Mouse (Mus musculus): ENCODE measurements around the gene Hs3st5. TPM values are rescaled to one million over a fixed set of nuclear protein-coding genes. Genes with fewer than 3 reads are reported as not detected.
"Not testable (repeated sequence)": the region's sequence is repeated elsewhere in the genome, so short reads cannot be mapped to it uniquely, and the experiment has no call there.

The Hs3st5 gene
- polyA plus RNA-seq, 1 experiment from 2014 or later: 1.3 TPM

GRCm38 (mm10) chr10:36572540-36572939 is 65.9 kb downstream of the Hs3st5 start:
- Histone ChIP-seq H3K9me3 (replicated peaks) (no peaks in the 10 kb centered on the region), H3K36me3 (no peaks in the 10 kb centered on the region), H3K4me3 (no peak overlapping the region), H3K4me1 (0 out of 2 replicates have a peak, but pooled peaks cover 4% of the 10 kb centered on the region), H3K27ac (replicated peaks) (no peak overlapping the region), H3K27me3 (ENCODE audit: low read depth, poor library complexity, severe bottlenecking) (no peaks in the 10 kb centered on the region)
- no peak for DNase-seq (ENCODE audit: low spot score)
- WGBS: 73% methylated on average over 3 of the region's 3 CpGs

GRCm38 (mm10) chr10:36578375-36579145 is 71.9 kb downstream of the Hs3st5 start:
- Histone ChIP-seq H3K27ac (replicated peaks) (no peak overlapping the region), H3K27me3 (ENCODE audit: low read depth, poor library complexity, severe bottlenecking) (no peaks in the 10 kb centered on the region), H3K9me3 (replicated peaks) (no peaks in the 10 kb centered on the region), H3K36me3 (no peaks in the 10 kb centered on the region), H3K4me3 (no peak overlapping the region), H3K4me1 (0 out of 2 replicates have a peak, but pooled peaks cover 3% of the 10 kb centered on the region)
- no peak for DNase-seq (ENCODE audit: low spot score)
- WGBS: 72% methylated on average over 4 of the region's 4 CpGs

DNA sequence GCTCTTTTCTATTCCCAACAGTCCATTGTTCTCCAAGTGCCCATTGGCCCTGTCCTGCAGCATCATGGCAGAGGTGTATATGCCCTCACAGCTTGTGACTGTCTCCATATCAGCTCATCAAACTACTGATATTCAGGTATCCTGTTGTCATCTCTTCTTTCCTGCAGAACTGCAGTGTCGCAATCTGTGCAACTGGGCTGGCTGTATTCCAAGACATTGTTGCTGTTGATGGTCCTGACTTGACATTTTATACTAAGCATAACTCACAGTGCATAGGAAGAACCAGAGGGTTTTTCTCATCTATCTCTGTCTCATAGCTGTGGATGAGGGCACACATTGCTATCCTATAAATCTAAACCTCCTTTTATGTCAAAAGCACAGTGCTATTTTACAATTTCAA is 103.8 kb downstream of the Hs3st5 start:
- H3K27ac ChIP-seq (replicated peaks): no peak overlapping the region
- no peaks in the 10 kb centered on the region for H3K27me3 ChIP-seq (ENCODE audit: low read depth, poor library complexity, severe bottlenecking)
- H3K36me3 ChIP-seq: no peaks in the 10 kb centered on the region
- no peak overlapping the region for H3K4me3 ChIP-seq
- WGBS: 93% methylated on average over 1 of the region's 1 CpGs
- 0 out of 2 replicates have a peak, but pooled peaks cover 3% of the 10 kb centered on the region for H3K4me1 ChIP-seq
- no peak for DNase-seq (ENCODE audit: low spot score)
- no peaks in the 10 kb centered on the region for H3K9me3 ChIP-seq (replicated peaks)

- H3K36me3 ChIP-seq; H3K4me1 ChIP-seq; H3K27ac ChIP-seq (replicated peaks); H3K4me3 ChIP-seq; H3K9me3 ChIP-seq (replicated peaks); DNase-seq (ENCODE audit: low spot score); H3K27me3 ChIP-seq (ENCODE audit: low read depth, poor library complexity, severe bottlenecking): not testable (repeated sequence)
- WGBS: 43% methylated on average over 1 of the region's 1 CpGs
Observed at GRCm38 (mm10) chr10:36611415-36611814, 104.8 kb downstream of the Hs3st5 start.

DNA sequence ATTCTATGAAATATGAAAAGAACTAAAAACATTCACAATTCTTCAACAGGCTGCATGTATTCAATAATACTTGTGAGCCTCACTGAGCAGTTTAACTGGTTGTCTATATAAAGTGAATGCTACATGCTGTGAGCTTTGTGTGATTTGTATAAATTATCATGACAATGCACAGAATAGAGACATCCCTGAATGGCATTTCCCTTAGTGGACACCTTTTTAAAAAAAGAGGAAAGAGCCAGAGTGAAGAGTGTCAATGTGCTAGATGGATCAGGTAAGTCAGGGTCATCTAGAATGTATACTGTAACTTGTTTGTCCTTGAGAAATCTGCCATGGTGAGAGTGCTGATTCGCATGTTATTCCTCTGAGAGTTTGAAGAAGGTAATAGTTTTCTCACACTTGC is 116.4 kb downstream of the Hs3st5 start:
- H3K4me3 ChIP-seq: no peak overlapping the region
- WGBS: 83% methylated on average over 1 of the region's 1 CpGs
- DNase-seq (ENCODE audit: low spot score): no peak
- peaks cover 3% of the 10 kb centered on the region; the same call in 1 of the 2 replicates for H3K4me1 ChIP-seq
- no peaks in the 10 kb centered on the region for H3K36me3 ChIP-seq
- H3K27me3 ChIP-seq (ENCODE audit: low read depth, poor library complexity, severe bottlenecking): no peaks in the 10 kb centered on the region
- no peak overlapping the region for H3K27ac ChIP-seq (replicated peaks)
- no peaks in the 10 kb centered on the region for H3K9me3 ChIP-seq (replicated peaks)

GRCm38 (mm10) chr10:36627952-36628351 is 121.3 kb downstream of the Hs3st5 start:
- Histone ChIP-seq H3K4me1 (peaks cover under 1% of the 10 kb centered on the region; the same call in 1 of the 2 replicates), H3K27ac (replicated peaks) (no peak overlapping the region), H3K9me3 (replicated peaks) (no peaks in the 10 kb centered on the region), H3K4me3 (no peak overlapping the region), H3K36me3 (no peaks in the 10 kb centered on the region), H3K27me3 (ENCODE audit: low read depth, poor library complexity, severe bottlenecking) (no peaks in the 10 kb centered on the region)
- WGBS: 93% methylated on average over 4 of the region's 4 CpGs
- DNase-seq (ENCODE audit: low spot score): no peak

DNA sequence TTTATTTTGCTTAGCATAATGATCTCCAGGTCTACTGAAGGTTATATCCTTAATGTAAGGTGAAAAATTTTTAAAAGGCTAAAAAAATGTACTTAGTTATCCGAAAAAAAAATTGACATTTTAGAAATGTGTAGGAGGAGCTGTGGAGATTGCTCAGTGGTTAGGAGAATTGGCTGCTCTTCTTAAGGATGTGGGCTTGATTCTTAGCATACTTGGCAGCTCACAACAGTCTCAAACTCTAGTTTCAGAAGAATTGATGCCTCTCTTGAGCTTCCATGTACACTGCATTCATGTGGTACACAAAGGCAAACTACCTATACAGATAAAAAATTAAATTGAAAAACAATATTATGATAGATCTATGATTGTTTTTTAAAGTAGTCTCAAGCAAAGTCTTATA is 125.1 kb downstream of the Hs3st5 start:
- no peaks in the 10 kb centered on the region for H3K9me3 ChIP-seq (replicated peaks)
- DNase-seq (ENCODE audit: low spot score): no peak
- WGBS: 82% methylated on average over 1 of the region's 1 CpGs
- no peak overlapping the region for H3K27ac ChIP-seq (replicated peaks)
- H3K27me3 ChIP-seq (ENCODE audit: low read depth, poor library complexity, severe bottlenecking): no peaks in the 10 kb centered on the region
- no peaks in the 10 kb centered on the region for H3K36me3 ChIP-seq
- H3K4me1 ChIP-seq: no peaks in the 10 kb centered on the region
- H3K4me3 ChIP-seq: no peak overlapping the region

DNA sequence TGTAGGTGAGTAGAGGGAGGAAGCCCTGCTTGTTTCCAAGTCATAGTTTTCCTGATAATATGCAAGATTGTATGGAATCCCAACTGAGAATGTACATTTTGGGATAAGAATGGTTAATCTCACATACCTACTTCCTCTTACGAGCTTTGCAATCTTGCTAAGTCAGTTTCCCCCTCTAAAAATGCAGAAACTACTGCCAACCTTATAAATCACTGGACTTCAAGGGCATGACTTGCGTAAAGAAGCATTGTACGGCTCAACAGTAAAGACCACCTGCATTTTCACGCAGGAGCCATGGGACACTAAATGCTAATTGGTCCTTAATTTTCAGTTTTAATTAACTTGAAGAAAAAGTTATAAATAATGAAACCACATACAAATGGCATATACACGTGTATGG is 144.0 kb downstream of the Hs3st5 start:
- WGBS: 89% methylated on average over 5 of the region's 5 CpGs

DNA sequence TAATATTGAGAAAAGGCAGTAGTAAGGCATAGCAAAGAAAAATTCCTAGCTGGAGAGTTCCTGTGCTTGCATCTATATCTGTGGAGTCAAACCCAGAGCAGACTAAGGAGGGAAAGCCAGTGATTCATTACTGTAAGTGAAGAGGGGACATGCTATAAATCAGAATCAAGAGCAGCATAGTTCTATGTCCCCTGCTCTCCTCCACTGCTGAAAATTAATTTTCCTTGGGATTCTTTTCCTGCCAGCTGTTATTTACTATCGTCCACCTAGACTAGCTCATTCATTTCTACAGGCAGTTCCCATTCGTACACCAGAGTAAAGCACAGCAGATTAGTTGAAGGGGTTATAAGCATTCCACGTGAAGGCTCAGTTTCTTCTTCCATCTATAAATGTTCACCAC is 207.4 kb downstream of the Hs3st5 start:
- H3K4me1 ChIP-seq: no peaks in the 10 kb centered on the region
- no peak for DNase-seq (ENCODE audit: low spot score)
- 89% methylated on average over 3 of the region's 3 CpGs for WGBS

More for the DNA sequence above, 144.0 kb downstream of the Hs3st5 start:
- Histone ChIP-seq H3K4me3 (no peak overlapping the region), H3K9me3 (replicated peaks) (no peaks in the 10 kb centered on the region), H3K27me3 (ENCODE audit: low read depth, poor library complexity, severe bottlenecking) (no peaks in the 10 kb centered on the region), H3K27ac (replicated peaks) (no peak overlapping the region), H3K4me1 (no peaks in the 10 kb centered on the region), H3K36me3 (no peaks in the 10 kb centered on the region)
- DNase-seq (ENCODE audit: low spot score): no peak

GRCm38 (mm10) chr10:36726239-36726638 is 219.6 kb downstream of the Hs3st5 start:
- DNase-seq (ENCODE audit: low spot score): no peak
- no peaks in the 10 kb centered on the region for H3K36me3 ChIP-seq
- H3K27ac ChIP-seq (replicated peaks): no peak overlapping the region
- H3K9me3 ChIP-seq (replicated peaks): no peaks in the 10 kb centered on the region
- H3K27me3 ChIP-seq (ENCODE audit: low read depth, poor library complexity, severe bottlenecking): no peaks in the 10 kb centered on the region
- H3K4me3 ChIP-seq: no peak overlapping the region
- peaks cover 5% of the 10 kb centered on the region; the same call in 1 of the 2 replicates for H3K4me1 ChIP-seq
- WGBS: 95% methylated on average over 3 of the region's 3 CpGs

More for the DNA sequence above, 207.4 kb downstream of the Hs3st5 start:
- H3K36me3 ChIP-seq: no peaks in the 10 kb centered on the region
- H3K4me3 ChIP-seq: no peak overlapping the region
- H3K9me3 ChIP-seq (replicated peaks): no peaks in the 10 kb centered on the region
- no peaks in the 10 kb centered on the region for H3K27me3 ChIP-seq (ENCODE audit: low read depth, poor library complexity, severe bottlenecking)
- H3K27ac ChIP-seq (replicated peaks): no peak overlapping the region

- H3K36me3 ChIP-seq: no peaks in the 10 kb centered on the region
- H3K4me1 ChIP-seq: peaks cover 5% of the 10 kb centered on the region; the same call in 1 of the 2 replicates
- DNase-seq (ENCODE audit: low spot score): no peak
- no peaks in the 10 kb centered on the region for H3K27me3 ChIP-seq (ENCODE audit: low read depth, poor library complexity, severe bottlenecking)
- no peak overlapping the region for H3K4me3 ChIP-seq
- WGBS: 80% methylated on average over 13 of the region's 13 CpGs
- no peaks in the 10 kb centered on the region for H3K9me3 ChIP-seq (replicated peaks)
- no peak overlapping the region for H3K27ac ChIP-seq (replicated peaks)
Observed at GRCm38 (mm10) chr10:36729361-36730098, 222.9 kb downstream of the Hs3st5 start.

GRCm38 (mm10) chr10:36739375-36739774 is 232.8 kb downstream of the Hs3st5 start:
- Histone ChIP-seq H3K36me3 (no peaks in the 10 kb centered on the region), H3K27me3 (ENCODE audit: low read depth, poor library complexity, severe bottlenecking) (no peaks in the 10 kb centered on the region), H3K4me1 (no peaks in the 10 kb centered on the region), H3K9me3 (replicated peaks) (no peaks in the 10 kb centered on the region), H3K27ac (replicated peaks) (no peak overlapping the region), H3K4me3 (no peak overlapping the region)
- no peak for DNase-seq (ENCODE audit: low spot score)

DNA sequence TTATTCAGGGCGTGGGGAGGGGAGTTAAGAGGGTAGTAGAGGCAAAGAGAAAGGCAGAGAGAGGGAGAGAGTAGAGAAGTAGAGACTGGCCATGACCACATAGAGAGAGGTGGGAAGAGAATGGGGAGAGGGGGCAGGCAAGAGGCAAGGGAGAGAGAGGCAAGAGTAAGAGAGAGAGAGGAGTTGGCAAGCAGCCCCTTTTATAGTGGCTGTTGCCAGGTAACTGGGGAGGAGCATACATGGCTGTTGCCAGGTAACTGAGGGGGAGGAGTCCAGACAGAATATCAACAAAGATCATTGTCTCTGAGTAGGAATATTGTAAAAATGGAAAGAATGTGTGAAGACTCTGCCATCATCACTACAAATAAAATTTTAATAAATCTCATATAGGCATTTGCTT is 243.4 kb downstream of the Hs3st5 start:
- DNase-seq (ENCODE audit: low spot score): no peak
- Histone ChIP-seq H3K4me3 (no peak overlapping the region), H3K4me1 (0 out of 2 replicates have a peak, but pooled peaks cover 3% of the 10 kb centered on the region), H3K9me3 (replicated peaks) (no peaks in the 10 kb centered on the region), H3K27me3 (ENCODE audit: low read depth, poor library complexity, severe bottlenecking) (no peaks in the 10 kb centered on the region), H3K27ac (replicated peaks) (no peak overlapping the region), H3K36me3 (no peaks in the 10 kb centered on the region)
- WGBS: 77% methylated on average over 1 of the region's 1 CpGs
